Mouse (Mus musculus): ENCODE measurements at regions not wholly inside any gene's neighbourhood (a gene's known extent, or its start where the extent isn't known, plus 50 kb on each side); places are given as distances from the start of the nearest gene placed in this dataset.

DNA sequence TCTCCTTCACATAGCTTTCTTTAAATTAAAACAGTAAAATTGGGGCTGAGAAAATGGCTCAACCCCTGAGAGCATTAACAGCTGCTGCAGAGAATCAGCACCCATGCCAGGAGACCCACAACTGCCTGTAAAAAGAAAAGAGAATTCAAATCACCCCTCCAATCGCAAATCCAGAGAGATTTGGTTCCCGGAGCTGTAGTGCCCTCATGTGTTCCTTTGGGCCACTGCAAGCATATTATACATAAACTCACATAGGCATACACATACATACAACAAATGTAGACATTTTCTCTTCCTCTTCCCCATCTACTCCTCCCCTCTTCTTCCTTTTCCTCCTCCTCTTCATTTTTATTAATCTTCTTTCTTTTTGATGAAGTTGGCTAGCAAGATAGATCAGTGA is 616.5 kb downstream of the Dok5 start:
- DNase-seq (ENCODE audit: low spot score in 2 of 2): no peak

DNA sequence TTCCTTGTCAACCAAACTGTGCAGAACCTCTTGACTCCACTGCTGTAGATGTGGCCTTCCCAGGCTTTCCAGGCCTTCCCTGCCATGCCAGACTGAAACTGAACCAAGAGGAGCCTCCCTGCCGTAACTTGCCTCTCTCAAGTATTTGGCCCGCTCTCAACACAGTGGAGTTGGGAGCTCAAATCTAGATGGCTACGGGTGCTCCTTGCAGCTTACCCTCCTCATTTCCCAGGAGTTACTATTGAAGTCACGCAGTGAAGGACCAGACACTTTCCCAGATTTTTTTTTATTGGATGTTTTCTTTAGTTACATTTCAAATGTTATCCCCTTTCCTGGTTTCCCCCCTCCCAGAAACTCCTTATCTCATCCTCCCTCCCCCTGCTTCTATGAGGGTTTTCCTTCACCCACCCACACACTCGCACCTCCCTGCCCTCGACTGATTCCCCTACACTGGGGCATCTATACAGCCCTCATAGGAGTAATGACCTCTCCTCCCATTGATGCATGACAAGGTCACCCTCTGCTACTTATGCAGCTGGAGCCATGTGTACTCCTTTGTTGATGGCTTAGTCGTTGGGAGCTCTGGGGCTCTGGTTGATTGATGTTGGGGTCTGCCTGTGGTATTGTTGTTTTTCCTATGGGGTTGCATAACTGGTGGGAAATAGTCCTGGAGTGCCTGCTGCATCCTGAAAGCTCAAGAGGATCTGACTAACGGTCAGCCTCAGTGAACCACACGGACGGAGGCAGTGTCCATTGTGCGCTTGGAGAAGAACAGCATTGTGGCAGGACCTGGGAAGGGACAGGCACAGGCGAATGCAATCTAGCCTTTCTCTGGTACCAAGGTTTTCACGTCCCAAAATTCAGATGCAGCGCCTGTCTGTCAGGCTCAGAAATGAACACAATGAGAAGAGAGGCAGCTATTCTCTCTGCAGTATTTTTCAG is 602.5 kb downstream of the Dok5 start:
- DNase-seq (ENCODE audit: low spot score in 2 of 2): no peak

DNA sequence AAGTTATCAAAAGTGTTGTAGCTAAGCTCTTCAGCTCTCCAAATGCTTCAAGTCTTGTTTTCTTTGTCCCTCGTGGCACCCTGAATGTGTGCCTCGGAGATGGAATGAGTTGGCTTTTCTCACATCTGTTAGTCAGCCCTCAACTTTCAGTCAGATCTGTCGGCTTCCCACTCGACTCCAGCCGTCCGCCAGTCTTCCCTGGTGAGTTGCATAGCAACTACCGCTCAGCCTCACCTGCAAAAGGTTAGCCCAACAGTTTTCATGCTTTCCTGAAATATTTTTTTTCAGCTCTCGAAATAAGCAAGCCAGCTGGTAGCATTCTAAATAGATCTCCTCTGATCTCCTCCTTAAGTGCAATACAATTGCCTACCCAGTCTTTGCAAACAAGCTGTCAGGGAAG is 601.2 kb downstream of the Dok5 start:
- no peak for DNase-seq (ENCODE audit: low spot score in 2 of 2)

DNA sequence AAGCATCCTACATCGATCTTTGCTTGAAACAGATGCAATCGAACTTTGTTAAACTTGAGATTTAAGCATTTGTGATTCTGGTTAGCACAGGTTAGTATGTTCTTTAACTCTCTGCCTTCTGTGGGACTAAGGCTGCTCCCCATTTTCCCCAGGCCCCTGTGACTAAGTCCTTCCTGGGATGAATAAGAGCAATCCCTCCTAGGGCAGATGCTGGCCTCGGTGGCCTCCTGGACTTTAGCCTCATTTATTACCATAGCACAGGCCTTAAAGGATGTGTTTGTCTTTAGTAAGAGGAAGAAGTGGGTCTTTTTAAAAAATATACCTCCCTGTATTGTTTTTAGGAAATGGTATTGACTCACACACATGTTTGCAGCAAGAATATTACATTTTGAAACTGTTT is 599.9 kb downstream of the Dok5 start:
- no peak for DNase-seq (ENCODE audit: low spot score in 2 of 2)

DNA sequence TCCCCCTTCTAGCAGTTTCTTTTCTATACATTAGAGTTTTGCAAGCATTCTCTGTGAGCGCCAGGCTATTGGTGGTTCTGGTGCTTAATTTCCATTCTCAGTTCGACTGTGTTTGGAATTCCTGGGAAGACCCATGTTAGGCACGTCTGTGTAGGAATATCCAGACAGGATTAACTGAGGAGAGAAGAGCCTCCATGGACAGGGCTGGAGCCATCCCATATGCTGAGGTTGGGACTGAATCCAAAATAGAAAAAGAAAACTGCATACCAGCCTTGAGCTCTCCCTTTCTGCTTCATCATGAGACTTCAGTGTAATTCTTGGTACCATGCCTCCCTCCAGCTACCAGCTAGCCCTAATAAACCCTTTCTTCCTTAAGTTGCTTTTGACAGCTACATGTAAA is 595.3 kb downstream of the Dok5 start:
- no peak for DNase-seq (ENCODE audit: low spot score in 2 of 2)

DNA sequence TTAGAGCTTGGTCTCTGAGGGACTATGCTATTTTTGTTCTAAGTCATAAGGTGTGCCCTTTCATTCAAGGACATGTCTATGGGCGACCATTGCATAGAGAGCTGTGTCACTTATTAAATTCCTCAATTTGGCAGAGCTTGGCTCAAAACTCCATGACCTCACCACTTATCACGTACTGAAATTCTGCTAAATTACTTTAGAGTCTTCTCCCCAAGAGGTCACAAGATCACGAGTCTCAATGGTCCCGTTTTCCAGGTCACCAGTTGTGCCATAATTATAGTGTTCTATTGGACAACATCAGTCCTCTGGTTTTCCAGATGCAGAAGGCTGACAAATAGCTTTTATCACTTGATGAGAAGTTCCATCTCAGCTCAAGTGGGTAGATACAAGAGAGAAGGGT is 576.9 kb downstream of the Dok5 start:
- no peak for DNase-seq (ENCODE audit: low spot score in 2 of 2)

DNA sequence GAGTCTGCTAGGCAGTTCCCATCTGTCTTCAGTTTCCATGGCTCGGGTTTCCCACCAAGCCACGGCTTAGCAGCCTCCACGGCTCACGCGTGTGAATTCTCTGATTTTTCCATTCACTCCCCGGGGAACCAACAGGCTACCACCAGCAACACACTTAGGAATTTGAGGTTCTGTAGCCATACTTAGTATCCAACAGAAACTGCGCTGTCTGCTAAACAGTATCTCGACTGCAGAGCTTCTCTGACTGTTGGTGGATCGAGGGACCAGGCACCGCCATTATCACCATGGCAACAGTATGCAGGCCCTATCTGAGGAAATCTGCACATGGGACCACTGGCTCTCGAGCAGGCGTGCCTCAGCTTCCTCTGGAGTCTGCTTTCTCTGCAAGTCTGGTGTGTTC is 574.4 kb downstream of the Dok5 start:
- DNase-seq (ENCODE audit: low spot score in 2 of 2): no peak

DNA sequence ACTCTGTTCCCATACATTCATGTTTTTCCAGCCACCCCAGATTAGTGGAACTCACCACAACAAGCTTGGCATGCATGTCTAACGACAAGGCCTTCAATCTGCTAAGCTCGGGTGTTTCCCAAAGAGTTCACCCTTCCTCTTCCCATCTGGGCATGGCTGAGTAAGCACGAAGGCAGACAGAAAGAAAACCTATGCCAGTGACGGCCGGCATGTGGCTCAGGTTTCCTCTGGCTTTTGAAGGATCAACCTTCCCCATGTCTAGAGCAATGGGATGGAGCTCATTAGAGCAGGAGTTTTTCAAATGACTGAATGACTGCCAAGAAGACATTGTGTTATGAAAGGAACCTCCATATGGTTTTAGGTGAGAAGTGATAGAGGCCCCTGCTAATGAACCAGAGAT is 566.9 kb downstream of the Dok5 start:
- no peak for DNase-seq (ENCODE audit: low spot score in 2 of 2)

DNA sequence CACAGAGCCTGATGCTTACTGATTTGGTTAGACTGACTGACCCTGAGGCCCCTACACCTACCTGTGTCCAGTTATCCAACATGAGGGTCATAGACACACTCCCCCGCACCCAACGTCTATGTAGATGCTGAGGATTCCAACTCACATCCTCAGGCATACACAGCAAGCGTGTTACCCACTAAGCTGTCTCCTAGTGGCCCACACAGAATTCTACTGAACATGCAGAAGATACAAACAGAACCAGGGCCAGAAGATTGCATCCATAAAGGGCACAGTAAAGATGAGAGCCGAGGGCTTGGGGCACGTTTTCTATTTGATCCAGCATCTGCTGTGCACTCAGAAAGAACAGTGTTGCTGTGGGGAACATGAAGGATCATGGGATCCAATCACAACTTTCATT is 564.0 kb downstream of the Dok5 start:
- DNase-seq (ENCODE audit: low spot score in 2 of 2): no peak

DNA sequence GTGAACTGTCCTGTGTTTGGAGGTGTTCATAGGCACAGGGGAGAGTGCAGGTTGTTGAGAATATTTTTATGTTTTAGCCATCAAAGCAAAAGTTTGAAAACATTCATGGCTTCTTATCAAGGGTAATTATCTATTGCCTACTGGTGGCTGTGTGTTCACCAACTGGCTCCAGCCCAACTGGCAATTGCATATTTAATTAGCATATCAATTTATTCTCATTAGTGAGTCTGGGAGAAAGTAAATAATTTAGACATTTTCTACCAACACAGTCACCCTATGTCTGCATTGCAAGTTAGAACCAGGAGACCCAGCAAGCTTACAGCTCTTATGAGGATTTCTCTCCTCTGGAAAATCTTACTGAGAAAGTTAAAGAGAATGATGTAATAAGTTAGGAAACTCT is 561.0 kb downstream of the Dok5 start:
- no peak for DNase-seq (ENCODE audit: low spot score in 2 of 2)

DNA sequence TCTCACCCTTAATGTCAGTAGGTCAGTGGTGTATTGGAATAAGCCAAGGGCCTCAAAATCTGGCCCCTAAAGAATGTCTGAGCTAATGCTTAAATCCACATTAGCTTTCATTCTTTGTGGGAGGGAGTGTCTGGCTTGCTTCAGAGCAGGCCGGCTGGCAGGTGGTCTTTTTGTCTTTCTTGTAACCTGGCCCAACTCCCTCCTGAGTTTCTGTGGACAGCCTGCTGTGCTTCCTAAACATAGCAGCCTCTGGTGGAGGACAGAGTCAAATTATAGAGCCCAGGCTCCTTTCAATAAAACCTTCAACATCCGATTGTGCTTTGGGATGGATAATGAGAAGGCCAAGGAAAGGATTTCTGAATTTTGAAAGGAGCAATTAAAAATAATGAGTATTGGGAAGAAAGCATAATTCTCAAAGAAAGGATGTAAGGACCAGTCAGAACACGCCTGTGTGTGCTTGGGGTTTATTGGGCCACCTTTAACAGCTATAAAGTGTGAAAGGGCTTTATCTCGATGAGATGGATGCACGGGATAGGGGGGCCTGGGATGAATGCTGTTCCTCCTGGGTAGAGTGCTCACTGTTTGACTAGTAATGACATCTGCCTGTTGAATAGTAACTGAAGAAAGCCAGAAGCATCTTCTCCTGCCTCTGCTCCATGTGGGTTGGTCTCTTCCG is 554.2 kb downstream of the Dok5 start:
- no peak for DNase-seq (ENCODE audit: low spot score in 2 of 2)

DNA sequence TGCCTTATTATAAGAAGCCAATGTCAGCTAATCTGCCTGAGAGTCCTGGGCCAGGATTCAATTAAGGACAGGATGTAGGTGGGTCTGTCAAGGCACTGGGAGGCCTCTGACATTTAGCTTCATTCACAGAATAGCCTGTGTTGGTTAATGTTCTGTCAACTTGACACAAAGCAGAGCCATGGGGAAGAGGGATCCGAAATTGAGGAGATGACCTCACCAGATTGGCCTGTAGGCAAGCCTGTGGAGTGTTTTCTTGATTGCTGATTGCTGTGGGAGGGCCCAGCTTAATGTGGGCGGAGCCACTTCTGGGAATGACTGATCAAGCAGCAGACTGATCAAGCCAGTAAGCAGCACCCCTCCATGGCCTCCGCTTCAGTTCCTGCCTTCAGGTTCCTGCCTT is 548.5 kb downstream of the Dok5 start:
- no peak for DNase-seq (ENCODE audit: low spot score in 2 of 2)

DNA sequence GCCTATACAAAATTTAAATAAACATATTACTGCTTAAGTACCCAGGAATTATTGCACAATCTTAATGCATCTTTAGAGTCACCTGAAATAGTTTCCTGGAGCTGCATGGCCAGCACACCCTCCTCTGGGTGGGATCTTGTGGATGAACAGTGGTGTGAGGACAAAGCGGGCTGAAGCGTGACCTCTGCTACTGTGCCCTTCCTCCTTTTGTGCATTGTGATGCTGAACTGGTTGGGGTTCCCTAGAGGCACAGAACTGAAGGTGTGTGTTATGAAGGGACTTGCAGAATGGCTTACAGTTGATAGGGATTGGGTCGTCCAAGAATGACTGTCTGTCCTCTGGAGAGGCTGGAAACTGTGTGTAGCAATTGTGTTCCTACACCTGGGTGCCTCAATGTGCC is 547.7 kb downstream of the Dok5 start:
- DNase-seq (ENCODE audit: low spot score in 2 of 2): no peak

DNA sequence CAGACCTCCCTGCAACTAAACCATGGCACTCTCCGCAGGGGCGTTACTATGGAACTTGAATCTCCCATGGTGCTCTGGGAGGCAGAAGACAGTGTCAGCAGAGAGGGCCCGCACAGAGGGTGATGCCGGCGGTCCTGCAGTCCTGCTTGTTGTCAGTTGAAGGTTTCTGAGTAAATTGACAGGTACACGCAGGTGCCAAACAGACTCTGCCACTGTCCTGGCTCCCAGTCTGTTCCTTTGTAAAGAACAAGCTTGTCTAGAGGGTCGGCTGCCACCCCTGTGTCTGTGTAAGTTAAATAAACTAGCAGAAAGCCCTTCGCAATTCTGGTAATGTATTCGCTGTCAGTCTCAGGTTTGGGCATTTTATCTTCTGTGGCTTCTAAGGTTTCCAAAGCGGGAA is 521.6 kb downstream of the Dok5 start:
- no peak for DNase-seq (ENCODE audit: low spot score in 2 of 2)

DNA sequence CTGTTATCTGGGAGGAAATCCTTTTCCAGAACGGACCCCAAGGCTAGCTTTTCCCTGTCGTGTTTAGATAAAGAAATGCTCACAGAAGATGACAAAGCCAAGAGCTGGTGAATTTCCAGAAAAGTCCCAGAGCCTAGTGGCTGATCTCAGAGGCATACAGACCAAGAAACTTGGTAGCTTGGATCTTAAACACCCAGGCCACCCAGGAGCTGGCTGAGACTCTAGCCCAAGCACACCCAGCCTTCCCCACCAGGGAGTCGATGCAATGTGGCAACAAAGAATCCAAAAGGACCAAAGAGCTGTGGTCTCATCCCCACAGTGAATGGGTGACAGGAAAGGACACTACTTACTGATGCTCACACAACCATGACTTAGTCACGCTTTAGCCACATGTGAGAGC is 513.8 kb downstream of the Dok5 start:
- no peak for DNase-seq (ENCODE audit: low spot score in 2 of 2)

DNA sequence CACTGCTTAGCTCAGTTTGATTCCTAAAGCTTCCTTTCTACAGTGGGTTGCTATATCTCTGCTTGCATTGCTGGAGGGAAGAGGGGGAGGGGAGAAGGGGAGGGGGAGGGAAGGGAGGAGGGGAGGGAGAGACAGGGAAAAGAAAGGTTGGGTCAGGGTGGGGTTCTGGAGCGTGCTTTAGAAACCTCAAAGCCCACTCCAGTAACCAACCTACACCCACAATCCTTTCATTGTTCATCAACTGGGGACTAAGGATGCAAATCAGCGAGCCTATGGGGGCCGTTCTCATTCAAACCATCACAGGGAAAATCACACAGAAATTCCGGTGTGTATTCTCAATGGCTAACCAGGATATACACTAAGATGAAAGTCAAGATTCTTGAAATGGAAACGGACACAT is 510.7 kb downstream of the Dok5 start:
- DNase-seq (ENCODE audit: low spot score in 2 of 2): no peak

DNA sequence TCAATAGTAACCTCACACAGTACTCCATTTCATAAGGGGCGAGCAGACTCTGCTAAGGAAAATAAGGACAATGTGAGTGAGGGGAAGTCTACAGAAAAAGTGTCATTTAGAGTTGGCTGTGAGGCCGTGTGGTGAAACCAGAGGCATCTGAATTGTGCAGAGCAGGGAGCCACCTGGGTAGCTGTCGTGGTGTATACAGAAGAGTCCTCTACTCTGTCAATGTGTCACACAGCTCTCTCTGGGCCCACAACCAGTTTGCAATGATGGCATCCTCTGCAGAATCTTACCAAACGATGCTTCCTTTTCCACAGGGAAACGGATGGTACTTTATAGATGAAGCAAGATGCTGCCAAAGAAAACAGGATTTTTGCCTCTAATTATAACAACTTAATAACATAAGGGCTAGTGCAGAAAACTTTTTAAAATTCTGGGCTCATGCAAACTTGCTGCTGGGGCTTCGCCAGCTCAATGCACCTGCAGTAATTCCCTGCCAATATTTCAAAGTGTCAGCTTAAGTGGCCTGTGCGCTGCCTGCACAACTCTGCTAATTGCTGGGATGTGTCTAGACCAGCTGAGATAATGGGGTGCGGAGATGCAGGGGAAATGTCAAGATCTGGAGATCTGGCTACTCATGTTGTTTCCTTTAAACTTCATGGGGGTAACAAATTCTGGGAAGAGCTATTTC is 505.8 kb downstream of the Dok5 start:
- DNase-seq (ENCODE audit: low spot score in 2 of 2): no peak

DNA sequence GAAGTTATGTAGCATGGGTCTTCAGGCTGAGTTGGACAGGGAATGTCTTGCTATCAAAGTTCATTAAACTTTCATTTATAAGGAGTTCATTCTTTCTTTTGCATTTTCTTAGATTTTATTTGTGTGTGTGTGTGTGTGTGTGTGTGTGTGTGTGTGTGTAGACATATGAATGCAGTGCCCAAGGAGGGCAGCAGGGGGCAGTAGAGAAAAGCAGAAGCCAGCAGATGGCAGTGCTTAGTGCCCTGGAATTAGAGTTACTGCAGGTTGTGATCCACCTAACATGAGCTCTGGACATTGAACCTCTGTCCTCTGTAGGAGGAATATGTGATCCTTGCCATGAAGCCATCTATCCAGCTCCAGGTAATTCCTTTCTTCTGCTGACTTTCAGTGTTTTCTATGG is 501.2 kb downstream of the Dok5 start:
- no peak for DNase-seq (ENCODE audit: low spot score in 2 of 2)

DNA sequence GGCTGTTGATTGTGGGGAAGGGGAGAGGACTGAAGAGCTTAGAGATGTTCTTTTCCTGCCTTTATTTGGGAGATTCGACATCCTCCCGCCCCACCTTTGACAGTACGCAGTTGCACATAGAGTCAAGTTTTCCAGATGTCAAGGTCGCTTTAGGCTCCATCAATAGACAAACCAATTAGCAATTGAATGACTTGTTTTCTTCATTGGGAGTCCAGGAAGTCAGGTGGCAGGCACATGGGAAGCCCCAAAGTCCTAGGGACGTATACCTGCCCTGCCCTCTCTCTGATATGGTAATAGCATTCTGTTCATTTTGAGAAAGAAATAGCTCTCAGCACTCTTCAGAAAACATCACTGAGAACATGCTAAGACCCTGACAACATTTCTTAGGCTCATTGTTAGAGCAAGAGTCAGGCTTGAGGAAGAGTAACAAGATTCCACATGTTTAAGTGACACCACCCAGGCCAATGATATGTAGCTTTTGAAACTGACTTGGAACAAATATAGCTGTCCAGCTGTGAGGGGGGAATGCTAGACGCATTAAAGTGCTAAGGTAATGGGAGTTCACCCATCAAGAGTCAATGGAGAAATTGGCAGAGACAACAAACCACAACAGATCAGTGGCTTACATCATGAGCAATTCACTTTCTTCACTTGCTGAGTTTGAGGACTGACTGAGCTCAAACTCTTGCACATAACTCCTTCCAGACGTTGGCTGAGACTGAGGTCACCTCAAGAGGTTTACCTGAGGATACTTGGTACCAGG is 499.9 kb downstream of the Dok5 start:
- no peak for DNase-seq (ENCODE audit: low spot score in 2 of 2)

DNA sequence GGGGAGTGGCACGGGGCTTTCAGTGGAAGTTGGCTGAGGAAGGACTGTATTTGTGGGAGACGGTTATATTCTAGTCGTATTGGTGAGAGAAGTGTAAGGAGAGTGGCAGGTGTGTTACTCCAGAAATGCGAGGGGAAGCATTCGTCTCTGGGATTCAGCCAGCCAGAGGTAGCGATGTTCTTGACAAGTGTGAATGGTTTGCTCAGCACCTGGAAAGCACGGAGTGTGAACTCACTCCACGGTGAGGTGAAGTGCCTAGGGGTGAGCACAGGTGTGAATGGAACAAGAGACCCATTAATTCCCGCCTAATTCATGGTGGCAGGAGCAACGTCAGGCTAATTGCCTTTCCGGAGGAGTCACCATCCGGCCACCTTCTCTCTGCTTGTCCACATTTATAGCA is 498.9 kb downstream of the Dok5 start:
- DNase-seq (ENCODE audit: low spot score in 2 of 2): no peak

DNA sequence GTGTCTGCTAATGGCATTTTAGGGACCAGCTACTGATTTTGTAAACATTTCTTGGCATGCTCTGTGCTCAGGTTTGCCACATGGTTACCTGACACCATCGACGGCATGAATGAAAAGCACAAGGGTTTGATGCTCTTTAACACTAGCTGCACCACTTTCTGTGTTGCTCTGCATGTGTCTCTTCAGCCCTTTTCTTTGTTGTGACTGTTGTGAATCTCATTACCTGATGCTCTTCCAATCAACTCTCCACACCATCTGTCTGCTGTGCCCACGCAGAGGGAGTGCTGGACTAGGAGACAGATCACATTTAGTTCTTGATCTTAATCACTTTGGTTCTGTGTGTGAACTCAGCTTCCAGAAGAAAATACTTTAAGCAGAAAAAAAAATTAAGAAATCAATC is 496.6 kb downstream of the Dok5 start:
- DNase-seq (ENCODE audit: low spot score in 2 of 2): no peak

DNA sequence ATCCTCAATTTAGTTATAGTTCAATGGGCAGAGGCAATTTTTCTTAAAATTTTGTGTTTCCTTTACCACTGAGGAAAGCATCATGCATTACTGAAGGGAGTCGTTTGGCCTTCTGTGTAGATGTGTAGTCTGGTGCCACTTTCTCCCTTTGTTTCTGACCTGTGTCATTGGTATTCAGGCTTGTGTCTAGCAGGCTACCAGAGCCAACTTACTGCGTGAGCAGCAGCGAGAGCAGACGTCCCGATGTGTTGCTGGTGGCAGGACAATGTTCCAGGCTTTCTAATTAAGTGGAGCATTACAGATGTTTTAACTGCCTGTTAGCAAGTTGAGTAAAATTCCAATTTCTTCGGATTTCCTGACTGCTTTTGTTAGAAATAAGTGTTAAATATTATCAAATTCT is 482.2 kb downstream of the Dok5 start:
- DNase-seq (ENCODE audit: low spot score in 2 of 2): no peak
